Mouse (Mus musculus) spleen, postnatal 14 days (tissue): ENCODE measurements around the gene Oprm1.
"Not testable (repeated sequence)": the region's sequence is repeated elsewhere in the genome, so short reads cannot be mapped to it uniquely, and the experiment has no call there.

Experiments used
- DNase-seq, 2 experiments: peaks; one replicate each; pipeline ENCODE4 v3.0.0; 2021 to 2022; ENCODE audit warnings: low spot score in 2 of 2

The Oprm1 gene

DNA sequence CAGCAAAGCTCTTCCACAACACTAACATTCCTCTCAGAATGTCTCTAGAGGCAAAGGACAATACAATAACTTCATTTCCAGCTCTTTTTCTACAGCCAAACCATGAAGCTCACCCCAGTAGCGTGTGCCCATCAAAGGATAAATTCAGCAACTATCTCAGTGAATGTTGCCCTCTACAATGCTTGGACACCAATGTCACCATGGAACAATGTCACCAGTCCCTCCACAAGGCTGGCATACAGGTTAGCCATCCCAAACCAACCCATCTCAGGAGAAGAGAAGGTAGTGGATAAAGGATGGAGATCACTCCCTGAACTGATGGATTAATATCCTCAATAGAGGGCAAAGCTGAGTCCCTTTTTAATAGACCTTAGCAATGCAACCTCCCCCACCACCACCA lies 220.4 kb downstream of the Oprm1 start:
- DNase-seq, result no peak

DNA sequence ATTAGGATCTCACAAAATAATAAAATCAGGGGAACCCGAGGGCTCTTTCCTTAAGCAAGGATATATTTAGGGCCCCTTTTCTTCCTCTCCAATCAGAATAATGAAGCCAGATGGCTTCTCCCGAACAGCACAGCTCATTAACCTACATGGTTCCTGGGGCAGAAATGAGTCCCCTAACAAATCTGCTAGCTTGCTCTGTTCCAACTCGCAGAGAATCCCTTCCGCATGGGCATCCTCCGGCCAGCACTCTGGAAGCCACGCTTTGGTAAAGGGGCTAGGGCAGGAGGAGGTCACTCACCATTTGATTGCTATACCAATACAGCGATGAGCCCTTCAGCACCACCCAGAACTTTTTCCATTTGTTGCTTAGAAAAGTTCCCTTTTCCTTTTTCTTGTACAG lies 220.9 kb downstream of the Oprm1 start:
- DNase-seq, result no peak

DNA sequence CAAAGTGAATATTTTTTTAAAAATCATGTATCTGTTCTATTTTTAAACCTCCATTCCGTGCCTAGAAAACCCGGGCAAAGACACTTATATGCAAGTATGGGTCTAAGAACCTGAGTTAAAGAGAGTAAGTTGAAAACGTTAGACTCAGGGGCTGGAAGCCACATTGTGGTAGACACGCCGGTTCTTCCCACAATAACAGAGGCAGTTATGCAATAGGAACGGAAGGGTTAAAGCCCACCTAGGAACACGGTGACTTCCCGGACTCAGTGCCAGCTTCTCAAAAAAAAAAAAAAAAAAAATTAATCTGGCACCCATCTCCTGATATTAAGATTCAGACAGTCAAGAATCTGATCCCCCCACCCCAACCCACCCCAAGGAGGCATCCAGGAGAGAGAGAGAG lies 221.5 kb downstream of the Oprm1 start:
- DNase-seq, result no peak

DNA sequence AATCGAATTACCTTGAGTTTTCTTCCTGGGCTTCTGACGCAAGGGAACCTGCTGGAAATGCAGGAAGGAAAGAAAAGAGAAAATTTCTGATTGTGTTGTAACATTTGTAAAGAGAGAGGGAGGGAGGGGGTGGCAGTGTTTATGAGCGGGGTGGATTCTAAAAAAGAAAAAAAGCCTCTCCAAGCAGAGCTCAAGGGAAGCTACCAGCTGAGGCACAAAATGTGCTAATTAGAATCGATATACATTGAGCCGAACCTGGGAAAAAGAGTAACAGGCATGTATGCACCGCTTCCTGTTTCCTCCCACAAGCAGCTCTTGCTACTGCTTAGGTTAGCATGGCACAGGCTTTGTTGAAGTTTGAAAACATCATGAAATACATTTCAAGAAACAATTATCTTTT lies 221.9 kb downstream of the Oprm1 start:
- no peak for DNase-seq

DNA sequence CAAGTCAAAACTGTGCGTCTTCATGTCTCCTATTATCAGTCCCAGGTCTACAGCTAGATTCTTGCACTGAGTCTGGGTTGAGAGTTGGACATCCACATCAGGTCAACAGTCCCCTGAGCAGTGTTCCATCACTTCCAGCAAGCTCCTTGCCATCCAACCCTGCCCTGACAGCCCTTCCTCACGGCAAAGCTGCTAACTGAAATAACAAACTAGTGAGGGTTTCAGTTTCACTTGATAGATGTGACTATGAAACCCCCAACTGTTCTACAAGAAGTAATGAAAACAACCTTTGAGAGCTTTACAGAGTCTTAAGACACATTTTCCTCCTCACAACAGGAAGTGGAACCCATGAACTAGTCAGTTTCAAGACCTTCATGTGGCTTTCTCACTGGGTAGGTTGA lies 224.4 kb downstream of the Oprm1 start:
- DNase-seq, result peak in 1 of 2 experiments; percentile 9

GRCm38 (mm10) chr10:6983431-6983830 lies 225.1 kb downstream of the Oprm1 start:
- DNase-seq, result no peak

DNA sequence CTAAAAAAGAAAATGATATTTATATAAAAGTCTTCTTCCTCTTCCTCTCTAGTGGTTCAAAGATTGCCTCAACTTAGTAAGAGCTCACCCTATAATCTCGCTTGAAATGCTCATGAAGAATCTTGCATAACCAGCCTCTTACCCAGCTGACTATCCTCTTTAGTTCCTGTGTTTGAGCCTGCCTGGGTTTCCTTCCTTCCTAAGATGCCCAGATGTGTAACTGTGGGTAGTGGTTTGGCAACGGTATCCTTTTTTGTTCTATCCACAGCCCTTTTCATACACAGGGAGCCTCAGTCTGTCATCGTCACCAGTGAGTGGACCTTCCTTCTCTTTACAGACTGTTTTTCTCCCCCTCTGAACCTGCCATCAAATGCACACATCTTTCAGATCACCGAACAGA lies 227.9 kb downstream of the Oprm1 start:
- DNase-seq, result no peak

- no peak for DNase-seq
These were observed 229.2 kb downstream of the Oprm1 start for GRCm38 (mm10) chr10:6987399-6988098.

- no peak for DNase-seq
These were observed 230.2 kb downstream of the Oprm1 start for GRCm38 (mm10) chr10:6988555-6988954.

DNA sequence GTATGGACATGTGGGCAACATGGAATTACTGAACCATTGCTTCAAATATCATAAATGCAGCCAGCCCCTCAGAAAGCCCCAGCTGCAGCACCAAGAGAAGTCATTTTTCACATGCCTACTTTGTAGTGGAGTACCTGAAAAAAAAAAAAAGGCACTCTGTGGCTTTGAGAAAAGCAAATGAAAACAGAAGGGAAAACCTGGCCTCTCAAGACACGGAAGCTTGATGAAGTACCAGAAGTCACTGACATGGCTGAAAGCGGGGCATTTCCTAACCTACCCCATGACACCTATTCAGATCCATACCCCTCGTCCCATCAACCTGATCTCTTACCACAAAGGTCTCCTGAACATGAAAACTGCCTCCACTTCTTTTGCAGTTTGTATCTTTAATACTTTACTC lies 238.6 kb downstream of the Oprm1 start:
- DNase-seq, result no peak

DNA sequence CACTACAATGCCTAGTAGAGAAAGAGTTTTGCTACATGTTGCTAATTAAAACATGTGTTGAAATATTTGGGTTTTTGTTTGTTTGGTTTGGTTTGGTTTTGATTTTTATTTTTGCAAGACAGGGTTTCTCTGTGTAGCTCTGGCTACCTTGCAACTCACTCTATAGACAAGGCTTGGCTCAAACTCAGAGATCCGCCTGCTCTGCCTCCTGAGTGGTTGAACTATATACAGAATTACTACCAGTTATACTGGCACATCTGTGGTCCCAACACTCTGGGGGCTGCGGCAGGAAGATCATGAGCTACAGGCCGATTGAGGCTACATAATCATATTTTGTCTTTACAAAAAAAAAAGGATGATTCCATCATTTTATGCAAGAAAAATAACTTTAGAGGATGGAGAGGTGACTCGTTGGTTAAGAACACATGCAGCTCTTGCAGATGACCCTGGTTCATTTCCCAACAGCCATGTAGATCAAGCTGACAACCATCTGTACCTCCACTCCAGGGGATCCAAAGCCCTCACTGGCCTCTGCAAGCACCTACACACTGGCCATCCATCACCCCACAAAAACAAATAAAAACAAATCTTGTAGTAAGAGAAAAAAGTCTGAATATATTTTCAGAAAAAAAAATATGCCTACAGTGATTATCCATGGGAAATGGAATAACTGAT lies 240.4 kb downstream of the Oprm1 start:
- no peak for DNase-seq

DNA sequence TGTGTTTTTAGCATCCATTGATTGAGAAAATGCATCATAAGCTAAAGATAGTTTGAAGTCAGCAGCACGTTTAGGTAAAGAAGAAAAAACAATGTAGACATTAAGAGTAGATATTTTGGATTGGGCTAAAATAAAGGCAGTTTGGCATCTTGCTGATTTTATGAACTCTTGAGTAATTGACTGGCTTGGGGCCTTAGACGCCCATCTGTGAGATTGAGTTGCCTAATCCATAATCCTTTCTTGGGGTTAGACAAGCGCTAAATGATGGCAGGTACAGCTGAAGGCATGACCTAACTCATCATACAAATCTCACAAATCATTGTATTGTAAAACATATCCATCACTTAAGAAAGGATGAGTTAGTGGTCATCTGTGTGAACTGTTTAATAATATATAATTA lies 241.0 kb downstream of the Oprm1 start:
- no peak for DNase-seq

GRCm38 (mm10) chr10:7003898-7004297 lies 245.6 kb downstream of the Oprm1 start:
- not testable (repeated sequence) for DNase-seq

- no peak for DNase-seq
These were observed 246.8 kb downstream of the Oprm1 start for GRCm38 (mm10) chr10:7004980-7005538.

GRCm38 (mm10) chr10:7010543-7010942 lies 252.2 kb downstream of the Oprm1 start:
- DNase-seq, result no peak

- DNase-seq, result no peak
These were observed 256.9 kb downstream of the Oprm1 start for GRCm38 (mm10) chr10:7015199-7015598.

- DNase-seq, result no peak
These were observed 261.6 kb downstream of the Oprm1 start for GRCm38 (mm10) chr10:7019781-7020386.

DNA sequence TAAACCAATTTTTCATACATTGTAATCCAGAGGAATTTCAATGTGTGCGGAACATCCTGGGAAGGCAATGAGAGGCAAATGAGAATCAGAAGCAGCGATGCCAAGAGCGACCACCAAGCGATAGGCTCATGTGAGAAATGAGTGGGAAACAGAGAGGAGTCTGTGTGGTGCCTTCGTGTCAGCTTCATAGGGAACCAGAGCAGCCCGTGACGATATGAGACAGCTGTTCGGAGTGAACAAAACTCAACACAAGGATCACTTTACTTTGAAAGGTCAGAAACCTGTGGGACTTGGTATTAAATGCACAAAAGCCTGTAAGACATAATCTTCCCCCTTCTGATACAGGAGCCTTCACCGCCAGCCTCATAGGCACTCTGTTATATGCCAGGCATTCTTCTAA lies 262.2 kb downstream of the Oprm1 start:
- no peak for DNase-seq

DNA sequence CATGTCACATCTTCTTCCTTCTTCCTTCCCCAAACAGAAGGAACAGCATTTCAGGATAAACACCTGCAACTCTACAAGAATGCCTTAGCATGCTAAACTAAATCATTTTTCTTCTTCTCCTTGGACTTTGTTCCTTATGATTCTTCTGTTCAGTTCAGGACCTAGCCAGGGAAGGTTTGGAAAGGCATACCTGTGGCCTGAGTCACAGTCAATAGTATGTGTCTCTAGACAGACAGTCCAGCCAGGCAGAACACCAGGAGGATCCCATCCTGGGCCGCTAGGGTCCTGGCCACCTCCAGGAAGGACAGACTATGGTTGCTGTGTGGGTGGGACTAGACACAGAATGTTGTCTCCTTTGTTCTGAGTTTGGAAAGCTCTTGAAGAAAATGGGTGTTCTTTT lies 266.7 kb downstream of the Oprm1 start:
- DNase-seq, result no peak

DNA sequence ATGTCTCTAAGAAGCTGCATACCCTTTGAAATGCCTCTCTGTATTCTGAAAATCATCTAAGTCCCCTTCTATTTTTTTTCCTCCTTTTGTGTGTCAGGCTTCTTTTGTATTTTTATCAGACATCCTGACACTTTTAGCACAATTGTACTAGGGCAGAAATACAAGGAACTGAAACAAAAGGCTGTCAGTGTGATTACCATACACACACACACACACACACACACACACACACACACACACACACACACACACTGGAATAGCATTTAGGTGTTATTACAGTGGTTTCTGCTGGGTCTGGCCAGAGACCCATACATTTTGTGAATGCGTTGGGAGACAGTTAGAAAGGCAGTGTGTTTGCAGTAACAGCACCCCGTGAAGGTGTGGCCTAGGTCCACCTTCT lies 275.2 kb downstream of the Oprm1 start:
- no peak for DNase-seq

DNA sequence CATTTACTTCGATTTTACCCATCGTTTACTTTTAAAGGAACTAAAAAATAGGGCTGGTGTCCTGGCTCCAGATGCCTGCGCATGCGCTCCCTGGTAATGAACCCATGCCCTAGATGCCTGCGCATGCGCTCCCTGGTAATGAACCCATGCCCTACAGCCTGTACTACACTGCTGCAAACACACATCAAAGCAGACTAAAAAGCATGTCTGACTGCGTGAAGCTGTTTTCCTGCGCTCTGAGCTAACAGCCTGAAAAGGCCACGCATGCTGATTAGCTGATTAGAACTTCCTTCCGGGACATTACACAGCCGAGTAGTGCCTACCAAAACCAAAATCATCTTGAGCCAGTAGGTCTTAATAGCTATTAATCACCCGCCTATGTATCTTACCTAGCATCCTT lies 277.2 kb downstream of the Oprm1 start:
- DNase-seq, result no peak

DNA sequence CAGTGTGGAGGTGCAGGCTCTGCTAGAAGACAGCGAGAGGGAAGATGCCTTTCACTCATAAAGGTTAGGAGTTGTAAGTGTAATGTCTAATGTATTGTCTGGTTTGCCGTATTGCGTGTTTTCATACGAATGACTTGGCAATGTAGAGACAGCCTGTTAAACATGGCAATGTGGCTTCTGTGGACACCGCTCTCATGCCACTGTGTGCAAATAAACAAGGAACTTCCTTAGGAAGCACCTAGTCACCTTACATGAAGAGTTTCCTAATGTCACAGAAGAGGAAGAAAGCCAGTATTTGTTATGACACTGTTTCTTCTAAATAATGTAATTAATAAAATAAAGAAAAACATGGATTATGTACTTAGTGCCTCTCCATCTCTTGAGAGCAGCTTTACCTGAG lies 278.9 kb downstream of the Oprm1 start:
- DNase-seq, result no peak

DNA sequence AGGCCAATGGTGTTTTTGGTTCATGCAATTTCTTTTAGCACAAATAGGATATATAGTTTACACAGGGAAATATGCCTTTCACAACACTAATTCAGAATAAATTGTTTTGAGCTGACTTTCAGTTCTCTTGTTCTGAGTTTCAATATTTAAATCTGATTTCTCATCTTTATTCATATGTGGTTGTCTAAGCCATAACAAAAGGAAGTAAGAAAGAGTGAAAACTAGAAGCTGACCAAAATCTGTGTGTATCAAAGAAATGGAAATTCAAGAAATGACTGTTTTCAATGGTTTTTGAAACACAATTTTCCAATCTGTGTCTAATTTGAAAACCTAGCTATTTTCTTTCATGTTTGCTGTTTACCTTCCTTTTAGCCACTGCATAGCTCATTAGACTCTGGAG lies 282.7 kb downstream of the Oprm1 start:
- no peak for DNase-seq
